Mouse (Mus musculus): Measurements from ENCODE around the gene Erbin. TPM values are rescaled to one million over a fixed set of nuclear protein-coding genes. Genes with fewer than 3 reads are reported as not detected.
A peak's percentile ranks its signal among the peaks of the same experiment; 100 is the strongest.

Gene Erbin
- polyA plus RNA-seq, 1 experiment, result 138 TPM

- H3K4me3 ChIP-seq (ENCODE audit: insufficient read depth, low read length), result no peak overlapping the region
- TF ChIP-seq CTCF (IDR thresholded peaks at IDR 0.05; ENCODE audit: borderline replicate concordance, insufficient read depth, low read length) (no peak), POLR2A (IDR thresholded peaks at IDR 0.05; ENCODE audit: low read depth, low read length) (no peak)
- no peak overlapping the region for H3K27ac ChIP-seq (ENCODE audit: insufficient read depth, low read length)
- no peaks in the 10 kb centered on the region for H3K4me1 ChIP-seq (ENCODE audit: control insufficient read depth, insufficient read depth, low read length)
Measured at GRCm38 (mm10) chr13:103881200-103881599, 39.1 kb downstream of the Erbin start.

DNA sequence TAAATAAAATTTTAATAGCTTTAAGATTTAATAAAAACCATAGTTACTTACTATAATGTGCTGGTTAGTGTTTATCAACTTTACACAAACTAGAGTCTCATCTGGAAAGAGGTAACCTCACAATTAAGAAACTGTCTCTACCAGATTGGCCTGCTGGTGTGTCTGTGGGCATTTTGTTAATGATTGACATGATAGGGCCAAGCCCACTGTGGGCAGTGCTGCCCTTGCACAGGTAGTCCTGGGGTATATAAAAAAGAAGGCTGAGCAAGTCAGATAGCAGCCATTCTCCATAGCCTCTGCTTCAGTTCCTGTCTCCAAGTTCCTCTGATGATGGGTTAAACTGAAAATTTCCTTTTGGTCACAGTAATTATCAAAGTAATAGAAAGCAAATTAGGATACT, 43.6 kb downstream of the Erbin start:
- H3K4me3 ChIP-seq (ENCODE audit: insufficient read depth, low read length), result no peak overlapping the region
- H3K27ac ChIP-seq (ENCODE audit: insufficient read depth, low read length), result no peak overlapping the region
- H3K4me1 ChIP-seq (ENCODE audit: control insufficient read depth, insufficient read depth, low read length), result no peaks in the 10 kb centered on the region
- TF ChIP-seq POLR2A (IDR thresholded peaks at IDR 0.05; ENCODE audit: low read depth, low read length), result no peak
- TF ChIP-seq CTCF (IDR thresholded peaks at IDR 0.05; ENCODE audit: borderline replicate concordance, insufficient read depth, low read length), result no peak

GRCm38 (mm10) chr13:103875823-103876514, 44.3 kb downstream of the Erbin start:
- Histone ChIP-seq H3K4me3 (ENCODE audit: insufficient read depth, low read length) (no peak overlapping the region), H3K27ac (ENCODE audit: insufficient read depth, low read length) (no peak overlapping the region), H3K4me1 (ENCODE audit: control insufficient read depth, insufficient read depth, low read length) (no peaks in the 10 kb centered on the region)
- TF ChIP-seq CTCF (IDR thresholded peaks at IDR 0.05; ENCODE audit: borderline replicate concordance, insufficient read depth, low read length), result no peak
- no peak for TF ChIP-seq POLR2A (IDR thresholded peaks at IDR 0.05; ENCODE audit: low read depth, low read length)

DNA sequence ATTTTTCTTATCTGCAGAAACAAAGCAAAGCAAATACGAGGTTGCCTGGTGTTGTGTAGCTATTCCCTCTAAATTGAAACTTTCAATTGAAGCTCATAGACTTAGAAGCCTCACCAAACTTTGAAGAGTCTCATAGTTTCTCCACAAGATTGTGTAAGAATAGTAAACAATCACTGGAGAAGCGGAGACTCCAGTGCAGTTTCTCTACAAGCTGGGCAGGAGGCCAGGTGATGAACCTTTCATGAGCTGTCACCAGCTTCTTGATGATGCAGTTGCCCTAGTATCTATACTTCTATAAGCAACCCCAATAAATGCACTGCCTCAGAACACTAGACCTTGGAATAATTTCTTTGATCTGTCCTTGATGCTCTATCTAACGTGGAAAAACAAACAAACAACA, 49.5 kb downstream of the Erbin start:
- Histone ChIP-seq H3K4me3 (ENCODE audit: insufficient read depth, low read length) (no peak overlapping the region), H3K27ac (ENCODE audit: insufficient read depth, low read length) (no peak overlapping the region), H3K4me1 (ENCODE audit: control insufficient read depth, insufficient read depth, low read length) (no peaks in the 10 kb centered on the region)
- no peak for TF ChIP-seq CTCF (IDR thresholded peaks at IDR 0.05; ENCODE audit: borderline replicate concordance, insufficient read depth, low read length)

DNA sequence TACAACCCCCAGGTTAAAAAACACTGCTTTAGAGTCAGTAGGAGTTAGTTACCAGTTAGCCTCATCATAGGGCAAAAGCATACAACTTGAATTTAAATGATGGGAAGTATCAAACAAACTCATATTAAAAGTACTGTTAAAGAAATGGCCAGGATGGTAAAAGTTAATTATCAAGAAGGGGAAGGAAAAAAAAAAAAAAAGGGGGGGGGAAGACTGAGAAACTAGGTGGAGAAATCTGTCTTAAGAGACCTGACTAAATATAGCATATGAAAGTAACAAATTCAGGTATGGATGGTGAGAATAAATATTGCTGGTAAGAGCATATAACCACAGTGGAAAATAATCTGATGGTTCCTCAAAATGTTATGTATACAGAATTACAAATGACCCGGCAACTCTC, 50.2 kb downstream of the Erbin start:
- Histone ChIP-seq H3K4me1 (ENCODE audit: control insufficient read depth, insufficient read depth, low read length) (no peaks in the 10 kb centered on the region), H3K4me3 (ENCODE audit: insufficient read depth, low read length) (no peak overlapping the region), H3K27ac (ENCODE audit: insufficient read depth, low read length) (no peak overlapping the region)
- no peak for TF ChIP-seq POLR2A (IDR thresholded peaks at IDR 0.05; ENCODE audit: low read depth, low read length)
- TF ChIP-seq CTCF (IDR thresholded peaks at IDR 0.05; ENCODE audit: borderline replicate concordance, insufficient read depth, low read length), result no peak

GRCm38 (mm10) chr13:103868875-103869274, 51.4 kb downstream of the Erbin start:
- no peak overlapping the region for H3K27ac ChIP-seq (ENCODE audit: insufficient read depth, low read length)

GRCm38 (mm10) chr13:103862041-103862440, 58.3 kb downstream of the Erbin start:
- TF ChIP-seq CTCF (IDR thresholded peaks at IDR 0.05; ENCODE audit: borderline replicate concordance, insufficient read depth, low read length) (no peak), POLR2A (IDR thresholded peaks at IDR 0.05; ENCODE audit: low read depth, low read length) (no peak)
- Histone ChIP-seq H3K4me3 (ENCODE audit: insufficient read depth, low read length) (no peak overlapping the region), H3K27ac (ENCODE audit: insufficient read depth, low read length) (no peak overlapping the region), H3K4me1 (ENCODE audit: control insufficient read depth, insufficient read depth, low read length) (no peaks in the 10 kb centered on the region)

More at GRCm38 (mm10) chr13:103868875-103869274, 51.4 kb downstream of the Erbin start:
- H3K4me1 ChIP-seq (ENCODE audit: control insufficient read depth, insufficient read depth, low read length), result no peaks in the 10 kb centered on the region
- no peak for TF ChIP-seq CTCF (IDR thresholded peaks at IDR 0.05; ENCODE audit: borderline replicate concordance, insufficient read depth, low read length)
- TF ChIP-seq POLR2A (IDR thresholded peaks at IDR 0.05; ENCODE audit: low read depth, low read length), result no peak
- H3K4me3 ChIP-seq (ENCODE audit: insufficient read depth, low read length), result no peak overlapping the region

DNA sequence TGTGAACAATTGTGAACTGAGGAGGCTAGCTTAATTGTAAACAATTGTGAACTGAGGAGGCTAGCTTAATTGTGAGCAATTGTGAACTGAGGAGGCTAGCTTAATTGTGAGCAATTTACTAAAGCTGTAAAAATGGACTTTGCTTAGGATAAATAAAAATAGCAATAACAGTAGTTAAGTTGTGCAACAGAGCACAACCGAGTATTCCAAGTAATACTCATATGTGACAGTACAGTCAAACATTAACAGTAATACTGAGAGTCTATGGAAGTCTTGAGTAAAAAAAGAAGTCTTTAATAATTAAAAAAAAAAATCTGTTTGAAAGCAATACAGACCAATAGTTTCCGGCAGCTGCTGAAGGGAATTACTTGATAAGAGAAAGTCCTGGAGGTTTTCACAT, 61.3 kb downstream of the Erbin start:
- Histone ChIP-seq H3K27ac (ENCODE audit: insufficient read depth, low read length) (no peak overlapping the region), H3K4me1 (ENCODE audit: control insufficient read depth, insufficient read depth, low read length) (no peaks in the 10 kb centered on the region), H3K4me3 (ENCODE audit: insufficient read depth, low read length) (no peak overlapping the region)
- TF ChIP-seq POLR2A (IDR thresholded peaks at IDR 0.05; ENCODE audit: low read depth, low read length) (no peak), CTCF (IDR thresholded peaks at IDR 0.05; ENCODE audit: borderline replicate concordance, insufficient read depth, low read length) (no peak)

GRCm38 (mm10) chr13:103847614-103848013, 72.7 kb downstream of the Erbin start:
- Histone ChIP-seq H3K27ac (ENCODE audit: insufficient read depth, low read length) (no peak overlapping the region), H3K4me1 (ENCODE audit: control insufficient read depth, insufficient read depth, low read length) (no peaks in the 10 kb centered on the region), H3K4me3 (ENCODE audit: insufficient read depth, low read length) (no peak overlapping the region)
- TF ChIP-seq POLR2A (IDR thresholded peaks at IDR 0.05; ENCODE audit: low read depth, low read length), result no peak
- no peak for TF ChIP-seq CTCF (IDR thresholded peaks at IDR 0.05; ENCODE audit: borderline replicate concordance, insufficient read depth, low read length)

DNA sequence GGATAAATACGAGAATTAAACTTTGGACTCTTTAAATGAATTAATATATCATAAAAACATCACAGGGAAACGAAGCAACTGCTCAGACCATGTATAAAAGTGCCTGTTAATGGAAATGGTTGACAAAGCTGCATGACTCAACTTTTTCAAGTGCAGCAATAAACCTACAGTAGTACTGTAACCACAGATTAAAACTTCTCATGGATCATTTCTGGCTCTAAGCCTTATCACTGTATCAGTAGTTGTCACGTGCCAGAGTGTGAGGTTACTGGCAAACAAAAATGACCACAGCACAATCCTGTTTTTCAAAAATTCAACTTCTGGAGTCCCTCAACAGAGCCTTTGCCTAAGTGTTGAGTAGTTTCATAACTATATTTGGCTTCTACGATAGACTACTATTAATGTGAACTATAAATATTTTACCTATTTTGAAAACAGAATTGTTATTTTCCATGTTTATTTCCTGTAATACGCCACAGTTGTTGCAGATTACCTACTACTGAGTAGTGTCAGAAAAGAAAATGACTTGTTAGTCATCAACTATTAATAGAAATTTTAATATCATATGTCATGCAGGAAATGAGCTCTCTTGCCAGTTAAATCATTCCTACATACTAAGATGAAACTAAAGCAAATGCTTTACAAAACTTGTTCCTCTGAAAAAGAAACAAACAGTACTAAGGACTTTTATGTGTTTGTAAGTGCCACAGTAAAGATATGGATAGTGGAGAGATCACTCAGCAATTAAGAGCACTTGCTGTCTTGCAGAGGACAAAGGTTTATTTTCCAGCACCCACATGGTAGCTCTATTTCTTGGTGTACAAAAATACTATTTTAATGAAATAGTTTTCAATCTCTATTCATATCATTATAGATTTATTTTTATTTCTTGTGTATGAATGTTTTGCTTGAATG, 78.8 kb downstream of the Erbin start:
- Histone ChIP-seq H3K27ac (ENCODE audit: insufficient read depth, low read length) (peak overlapping the region; percentile 72; the same call in 1 of the 2 replicates), H3K4me1 (ENCODE audit: control insufficient read depth, insufficient read depth, low read length) (peaks cover 4% of the 10 kb centered on the region; the same call in 1 of the 2 replicates), H3K4me3 (ENCODE audit: insufficient read depth, low read length) (no peak overlapping the region)
- TF ChIP-seq POLR2A (IDR thresholded peaks at IDR 0.05; ENCODE audit: low read depth, low read length), result no peak

All from embryonic fibroblast, embryonic 13.5 days (primary cell).